15 mouse cellular contexts compared by ENCODE assay signal in genomic region chr2:170855210-170855609, GRCm38 (mm10).
DNase-seq lines count a peak whose midpoint lies in the region; TF ChIP-seq lines count a peak whose summit lies in the region.
"Had no signal": no experiment of that assay in that cellular context is flagged by ENCODE, and none has a peak within 500 bp of the region (broad histone marks: within the 10 kb centered on the region; RNA-seq: fewer than 3 reads in every experiment).

No protein-coding gene starts in this region.

- H3K27me3 ChIP-seq in heart, adult 2 months (ENCODE audit: control insufficient read depth, insufficient read depth, low read length) = no peaks in the 10 kb centered on the region
- H3K27me3 ChIP-seq: liver, embryonic 13.5 days had no signal

- no peak overlapping the region for H3K27ac ChIP-seq in heart, adult 2 months
- H3K27ac ChIP-seq: liver, embryonic 13.5 days had no signal

- DNase-seq in embryo, embryonic 11 days = peak; percentile 50
- no peak for DNase-seq in embryo, embryonic 10 days (ENCODE audit: low spot score)
- peak; percentile 31 for DNase-seq in right cerebral cortex, postnatal 25 days
- DNase-seq in right cerebral cortex, postnatal 36 days (ENCODE audit: low spot score in 2 of 2) = no peak
- DNase-seq in layer of hippocampus, adult 8-10 months (ENCODE audit: low spot score in 2 of 2) = peak; percentile 43 to 53
- DNase-seq in heart, adult 2 months = no peak
- DNase-seq in lung, adult 2 months = no peak
- no peak for DNase-seq in ovary, postnatal 10 days (ENCODE audit: low spot score)
- DNase-seq: cerebellum, postnatal 36 days; gastrocnemius, postnatal 14 days; heart, postnatal 4 days; kidney, postnatal 14 days; liver, embryonic 13.5 days; lung, postnatal 10 days; thymus, postnatal 36 days had no signal

- H3K4me1 ChIP-seq in heart, adult 2 months (ENCODE audit: control insufficient read depth, insufficient read depth, low read length) = peaks cover 2% of the 10 kb centered on the region; the same call in 1 of the 2 replicates
- H3K4me1 ChIP-seq in lung, adult 2 months (ENCODE audit: control insufficient read depth, insufficient read depth, low read length) = no peaks in the 10 kb centered on the region
- H3K4me1 ChIP-seq: liver, embryonic 13.5 days had no signal

- no peak overlapping the region for H3K9ac ChIP-seq in heart, adult 2 months (ENCODE audit: low read depth, low read length)
- H3K9ac ChIP-seq: liver, embryonic 13.5 days had no signal

- WGBS in heart, adult 2 months = 62% methylated on average over 3 of the region's 3 CpGs
- 58% methylated on average over 3 of the region's 3 CpGs for WGBS in lung, adult 2 months

- H3K4me3 ChIP-seq in heart, adult 2 months = no peak overlapping the region
- no peak overlapping the region for H3K4me3 ChIP-seq in lung, adult 2 months (replicated peaks; ENCODE audit: extremely low read depth, low read depth, low read length)
- H3K4me3 ChIP-seq: liver, embryonic 13.5 days had no signal

- no peak for TF ChIP-seq EP300 in heart, adult 2 months (IDR thresholded peaks at IDR 0.05; ENCODE audit: insufficient read depth, low read depth, low read length)

- H3K36me3 ChIP-seq in heart, adult 2 months (ENCODE audit: control insufficient read depth, insufficient read depth, low read length) = no peaks in the 10 kb centered on the region
- H3K36me3 ChIP-seq: liver, embryonic 13.5 days had no signal

- no peaks in the 10 kb centered on the region for H3K79me2 ChIP-seq in heart, adult 2 months (replicated peaks; ENCODE audit: control insufficient read depth, insufficient read depth, low read length)

- TF ChIP-seq CTCF in heart, adult 2 months (IDR thresholded peaks at IDR 0.05) = no peak
- no peak for TF ChIP-seq CTCF in lung, adult 2 months (IDR thresholded peaks at IDR 0.05; ENCODE audit: insufficient read depth, low read length)

- intact Hi-C loops in heart, adult 2 months (cut with DNase I) = loop anchor here (5.0 kb wide), 1 partner anchor 123 kb away; the partner anchor contains the start of gene Dok5

- no peak for TF ChIP-seq POLR2A in heart, adult 2 months (IDR thresholded peaks at IDR 0.05; ENCODE audit: insufficient read depth, low read depth, low read length)
- no peak for TF ChIP-seq POLR2A in lung, adult 2 months (IDR thresholded peaks at IDR 0.05; ENCODE audit: borderline replicate concordance, extremely low read depth, low read depth, low read length)

Comparison
In these comparisons a context has a peak if more than half of its experiments do, and no peak if none do; other contexts are left out.
1. DNase-seq: peak in embryo, embryonic 11 days (single experiment), right cerebral cortex, postnatal 25 days (single experiment) and layer of hippocampus, adult 8-10 months (2 of 2); none in embryo, embryonic 10 days (single experiment), right cerebral cortex, postnatal 36 days (0 of 2), heart, adult 2 months (0 of 2), lung, adult 2 months (single experiment) and ovary, postnatal 10 days (single experiment).